Mouse (Mus musculus) CD4-positive, CD25-positive, alpha-beta regulatory T cell, adult 9 weeks (primary cell): ENCODE data around the gene Ccdc157. TPM values are rescaled to one million over a fixed set of nuclear protein-coding genes. Genes with fewer than 3 reads are reported as not detected.

Experiments used
- polyA plus RNA-seq: library from polyadenylated mRNA; unstranded; fragments of 100-300 nt; shearing (Covaris generic); gene quantifications from one replicate; pipeline ENCODE4 v1.2.1, GENCODE M21; 2017

Ccdc157 gene
- 3.8 TPM for polyA plus RNA-seq

DNA sequence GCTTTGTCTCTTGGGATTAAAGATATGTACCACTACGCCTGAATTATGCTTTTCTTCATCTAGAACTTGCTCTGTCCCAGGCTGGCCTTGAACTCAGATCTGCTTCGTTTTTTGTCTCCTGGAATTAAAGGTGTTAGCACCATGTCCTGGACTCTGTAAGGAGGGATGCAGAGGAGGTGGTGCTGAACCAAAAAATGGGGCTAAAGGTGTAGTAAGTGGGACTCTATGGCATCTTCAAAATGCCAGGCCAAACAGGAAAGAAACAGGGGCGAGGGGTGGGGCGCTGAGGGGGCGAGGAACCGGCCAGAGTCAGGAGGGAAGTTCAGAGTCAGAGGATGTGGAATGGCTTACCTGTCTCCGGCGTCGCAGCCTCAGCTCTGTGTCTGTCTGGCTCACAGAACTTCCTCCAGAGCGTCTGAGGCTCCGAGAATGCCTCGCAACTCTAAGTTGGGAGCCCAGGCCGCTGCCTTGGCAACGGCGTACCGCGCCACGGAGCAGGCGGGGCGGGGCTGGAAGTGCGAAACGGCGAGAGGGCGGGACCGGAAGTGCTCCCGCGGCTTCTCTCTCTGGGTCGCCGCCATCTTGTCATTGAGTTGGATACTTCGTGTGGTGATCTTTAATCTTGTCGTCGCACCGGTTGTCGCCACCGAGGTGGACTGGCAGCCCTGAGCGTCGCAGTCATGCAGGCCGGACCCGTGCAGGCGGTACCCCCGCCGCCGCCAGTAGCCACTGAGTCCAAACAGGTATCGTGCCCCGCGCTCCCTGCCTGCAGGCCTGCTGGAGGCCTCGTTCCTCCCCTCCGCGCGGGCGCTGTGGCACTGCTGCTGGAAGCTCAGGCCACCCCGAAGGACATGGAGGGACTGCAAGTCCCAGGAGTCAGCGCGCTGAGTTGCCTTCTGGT, at the start of gene Ccdc157, which contains the start of gene Sf3a1:
TSS of gene Ccdc157 (minus strand) at position 486 of the 901 bp plus-strand sequence.
TSS of gene Sf3a1 (plus strand) at position 543 of the 901 bp plus-strand sequence.

GRCm38 (mm10) chr11:4186486-4187317, 26.6 kb upstream of the Ccdc157 start, which contains the start of gene Tbc1d10a:
Tbc1d10a (plus strand) TSS chr11:4186789.

GRCm38 (mm10) chr11:4134986-4135935, 24.8 kb downstream of the Ccdc157 start, which contains the start of gene Rnf215:
Rnf215 (plus strand) TSS chr11:4135202.

GRCm38 (mm10) chr11:4122742-4123579, 37.1 kb downstream of the Ccdc157 start, which contains the start of gene Sec14l2:
Sec14l2 (minus strand) TSS chr11:4123415.

GRCm38 (mm10) chr11:4095171-4096053, 64.7 kb downstream of the Ccdc157 start, which contains the start of gene Mtfp1:
Mtfp1 (minus strand) TSS chr11:4095445.

Other genes starting within 250 kb of the Ccdc157 start
- 2.0 TPM for gene Slc35e4, start 245.6 kb downstream of the Ccdc157 start, polyA plus RNA-seq
- 37.6 TPM for gene Tcn2, start 228.1 kb downstream of the Ccdc157 start, polyA plus RNA-seq
- gene Pes1, start 196.3 kb downstream of the Ccdc157 start, polyA plus RNA-seq: 104 TPM
- gene 4930556J24Rik, start 183.5 kb downstream of the Ccdc157 start, polyA plus RNA-seq: not detected
- gene Gal3st1, start 176.7 kb downstream of the Ccdc157 start, polyA plus RNA-seq: not detected
- gene Sec14l4, start 128.8 kb downstream of the Ccdc157 start, polyA plus RNA-seq: not detected
- not detected for gene Sec14l3, start 95.5 kb downstream of the Ccdc157 start, polyA plus RNA-seq
- gene Mtfp1, start 64.8 kb downstream of the Ccdc157 start, polyA plus RNA-seq: 3.3 TPM
- 0.72 TPM for gene Sec14l2, start 36.9 kb downstream of the Ccdc157 start, polyA plus RNA-seq
- 11.4 TPM for gene Rnf215, start 25.1 kb downstream of the Ccdc157 start, polyA plus RNA-seq
- 85.5 TPM for gene Sf3a1, start 57 bp upstream of the Ccdc157 start, polyA plus RNA-seq
- gene Tbc1d10a, start 26.5 kb upstream of the Ccdc157 start, polyA plus RNA-seq: 20.9 TPM
- gene Castor1, start 57.9 kb upstream of the Ccdc157 start, polyA plus RNA-seq: 58.7 TPM
- 34.3 TPM for gene Osm, start 76.1 kb upstream of the Ccdc157 start, polyA plus RNA-seq
- gene Lif, start 97.3 kb upstream of the Ccdc157 start, polyA plus RNA-seq: 3.6 TPM